Mouse (Mus musculus) embryo, embryonic 10.5 days (tissue): ENCODE data around the gene Dmp1.

Experiments
- DNase-seq: peaks from one replicate; pipeline ENCODE4 v3.0.0-alpha.2; 2015; ENCODE audit warnings: low spot score

The Dmp1 gene

GRCm38 (mm10) chr5:104263014-104263776 is 60.8 kb downstream of the Dmp1 start:
- DNase-seq = no peak
